12 mouse cellular contexts compared by ENCODE assay signal in genomic region chr8:11084051-11084533, GRCm38 (mm10).
A peak's percentile ranks its signal among the peaks of the same experiment; 100 is the strongest.
DNase-seq lines count a peak whose midpoint lies in the region; ATAC-seq and TF ChIP-seq lines count a peak whose summit lies in the region.
"Had no signal": no experiment of that assay in that cellular context is flagged by ENCODE, and none has a peak within 500 bp of the region (broad histone marks: within the 10 kb centered on the region; RNA-seq: fewer than 3 reads in every experiment).

No protein-coding gene starts in this region.

- H3K27me3 ChIP-seq in hindbrain, postnatal 0 days (ENCODE audit: insufficient read depth, low read length), result no peaks in the 10 kb centered on the region
- H3K27me3 ChIP-seq in hindbrain, embryonic 14.5 days (ENCODE audit: control insufficient read depth, insufficient read depth, low read length), result no peaks in the 10 kb centered on the region
- H3K27me3 ChIP-seq in heart, embryonic 10.5 days (ENCODE audit: insufficient read depth, poor library complexity, severe bottlenecking), result no peaks in the 10 kb centered on the region
- H3K27me3 ChIP-seq in lung, postnatal 0 days (replicated peaks; ENCODE audit: insufficient read depth, low read length), result no peaks in the 10 kb centered on the region
- 0 out of 2 replicates have a peak, but pooled peaks cover 1% of the 10 kb centered on the region for H3K27me3 ChIP-seq in limb, embryonic 10.5 days (ENCODE audit: low read depth, poor library complexity, severe bottlenecking)
- no peaks in the 10 kb centered on the region for H3K27me3 ChIP-seq in midbrain, embryonic 13.5 days

- no peak for TF ChIP-seq EP300 in lung, postnatal 0 days (IDR thresholded peaks at IDR 0.05)

- no peak overlapping the region for H3K9ac ChIP-seq in hindbrain, postnatal 0 days (replicated peaks; ENCODE audit: low read length)
- H3K9ac ChIP-seq in hindbrain, embryonic 14.5 days, result no peak overlapping the region
- no peak overlapping the region for H3K9ac ChIP-seq in lung, postnatal 0 days (replicated peaks; ENCODE audit: low read depth)
- H3K9ac ChIP-seq in midbrain, embryonic 13.5 days (replicated peaks), result no peak overlapping the region
- H3K9ac ChIP-seq: limb, embryonic 13.5 days had no signal

- 62% methylated on average over 2 of the region's 2 CpGs for WGBS in hindbrain, postnatal 0 days
- WGBS in hindbrain, embryonic 14.5 days, result 74% methylated on average over 2 of the region's 2 CpGs
- 65% methylated on average over 2 of the region's 2 CpGs for WGBS in heart, embryonic 10.5 days
- 49% methylated on average over 2 of the region's 2 CpGs for WGBS in lung, postnatal 0 days
- WGBS in limb, embryonic 10.5 days, result 81% methylated on average over 2 of the region's 2 CpGs
- 92% methylated on average over 2 of the region's 2 CpGs for WGBS in midbrain, embryonic 13.5 days

- no peak for ATAC-seq in hindbrain, postnatal 0 days
- no peak for ATAC-seq in hindbrain, embryonic 14.5 days (ENCODE audit: low FRiP score)
- ATAC-seq in lung, postnatal 0 days, result no peak
- ATAC-seq in midbrain, embryonic 13.5 days, result no peak
- ATAC-seq: CD4-positive, CD25-positive, alpha-beta regulatory T cell, adult 4 months had no signal

- no peak overlapping the region for H3K4me3 ChIP-seq in hindbrain, postnatal 0 days (ENCODE audit: low read length)
- no peak overlapping the region for H3K4me3 ChIP-seq in hindbrain, embryonic 14.5 days (replicated peaks; ENCODE audit: low read length)
- no peak overlapping the region for H3K4me3 ChIP-seq in heart, embryonic 10.5 days
- no peak overlapping the region for H3K4me3 ChIP-seq in lung, postnatal 0 days (ENCODE audit: low read depth, low read length)
- no peak overlapping the region for H3K4me3 ChIP-seq in limb, embryonic 10.5 days
- H3K4me3 ChIP-seq in midbrain, embryonic 13.5 days (replicated peaks), result no peak overlapping the region
- H3K4me3 ChIP-seq: erythroblast, embryonic 14.5 days; limb, embryonic 13.5 days had no signal

- H3K36me3 ChIP-seq in hindbrain, postnatal 0 days (ENCODE audit: insufficient read depth, low read length), result no peaks in the 10 kb centered on the region
- no peaks in the 10 kb centered on the region for H3K36me3 ChIP-seq in hindbrain, embryonic 14.5 days (replicated peaks; ENCODE audit: control insufficient read depth, insufficient read depth)
- no peaks in the 10 kb centered on the region for H3K36me3 ChIP-seq in heart, embryonic 10.5 days
- no peaks in the 10 kb centered on the region for H3K36me3 ChIP-seq in lung, postnatal 0 days (ENCODE audit: insufficient read depth, low read length)
- H3K36me3 ChIP-seq in limb, embryonic 10.5 days, result no peaks in the 10 kb centered on the region
- H3K36me3 ChIP-seq in midbrain, embryonic 13.5 days, result no peaks in the 10 kb centered on the region
- H3K36me3 ChIP-seq: limb, embryonic 13.5 days had no signal

- no peak overlapping the region for H3K27ac ChIP-seq in hindbrain, postnatal 0 days
- no peak overlapping the region for H3K27ac ChIP-seq in hindbrain, embryonic 14.5 days
- H3K27ac ChIP-seq in heart, embryonic 10.5 days, result 0 out of 2 replicates have a peak overlapping the region, but pooled peaks have one; percentile 50
- H3K27ac ChIP-seq in lung, postnatal 0 days (ENCODE audit: low read length), result no peak overlapping the region
- no peak overlapping the region for H3K27ac ChIP-seq in limb, embryonic 10.5 days
- H3K27ac ChIP-seq in midbrain, embryonic 13.5 days, result no peak overlapping the region
- H3K27ac ChIP-seq: limb, embryonic 13.5 days had no signal

- TF ChIP-seq CTCF in hindbrain, postnatal 0 days (IDR thresholded peaks at IDR 0.05; ENCODE audit: low read depth), result no peak
- no peak for TF ChIP-seq CTCF in lung, postnatal 0 days (IDR thresholded peaks at IDR 0.05)

- H3K9me3 ChIP-seq in hindbrain, postnatal 0 days (ENCODE audit: low read length), result no peaks in the 10 kb centered on the region
- no peaks in the 10 kb centered on the region for H3K9me3 ChIP-seq in hindbrain, embryonic 14.5 days (ENCODE audit: control insufficient read depth, low read length)
- no peaks in the 10 kb centered on the region for H3K9me3 ChIP-seq in heart, embryonic 10.5 days
- no peaks in the 10 kb centered on the region for H3K9me3 ChIP-seq in lung, postnatal 0 days (ENCODE audit: low read length)
- H3K9me3 ChIP-seq in limb, embryonic 10.5 days (replicated peaks), result no peaks in the 10 kb centered on the region
- no peaks in the 10 kb centered on the region for H3K9me3 ChIP-seq in midbrain, embryonic 13.5 days
- H3K9me3 ChIP-seq: limb, embryonic 13.5 days had no signal

- H3K4me2 ChIP-seq in hindbrain, postnatal 0 days (ENCODE audit: low read depth, low read length), result no peak overlapping the region
- H3K4me2 ChIP-seq in hindbrain, embryonic 14.5 days (replicated peaks), result no peak overlapping the region
- H3K4me2 ChIP-seq in lung, postnatal 0 days (replicated peaks; ENCODE audit: low read depth, low read length), result no peak overlapping the region
- H3K4me2 ChIP-seq in midbrain, embryonic 13.5 days (replicated peaks), result no peak overlapping the region
- H3K4me2 ChIP-seq: limb, embryonic 13.5 days had no signal

- H3K4me1 ChIP-seq in hindbrain, postnatal 0 days (ENCODE audit: insufficient read depth, low read length), result no peaks in the 10 kb centered on the region
- no peaks in the 10 kb centered on the region for H3K4me1 ChIP-seq in hindbrain, embryonic 14.5 days (replicated peaks; ENCODE audit: control insufficient read depth, insufficient read depth, low read length)
- peaks cover 15% of the 10 kb centered on the region; the same call in 1 of the 2 replicates for H3K4me1 ChIP-seq in heart, embryonic 10.5 days
- H3K4me1 ChIP-seq in lung, postnatal 0 days (ENCODE audit: insufficient read depth, low read depth, low read length), result peaks cover 13% of the 10 kb centered on the region; the same call in 1 of the 2 replicates
- H3K4me1 ChIP-seq in limb, embryonic 10.5 days, result peaks cover 4% of the 10 kb centered on the region; the same call in 1 of the 2 replicates
- no peaks in the 10 kb centered on the region; the same call in 1 of the 2 replicates for H3K4me1 ChIP-seq in midbrain, embryonic 13.5 days (replicated peaks)

- peak; percentile 40 for DNase-seq in hindbrain, postnatal 0 days (ENCODE audit: low spot score)
- no peak for DNase-seq in hindbrain, embryonic 14.5 days (ENCODE audit: low spot score)
- DNase-seq in NIH3T3 (ENCODE audit: low read depth), result peak; percentile 63
- peak; percentile 89 for DNase-seq in heart, embryonic 10.5 days (ENCODE audit: low spot score)
- peak; percentile 41 for DNase-seq in lung, postnatal 0 days (ENCODE audit: low spot score)
- DNase-seq in limb, embryonic 10.5 days (ENCODE audit: low spot score), result no peak
- DNase-seq in left cerebral cortex, adult 9 months (ENCODE audit: low spot score in 2 of 2), result no peak
- DNase-seq: thymus, postnatal 14 days had no signal

Comparison
In these comparisons a context has a peak if more than half of its experiments do, and no peak if none do; other contexts are left out.
1. DNase-seq: peak in hindbrain, postnatal 0 days (single experiment), NIH3T3 (single experiment), heart, embryonic 10.5 days (single experiment) and lung, postnatal 0 days (single experiment); none in hindbrain, embryonic 14.5 days (single experiment), limb, embryonic 10.5 days (single experiment) and left cerebral cortex, adult 9 months (0 of 2).